Mouse (Mus musculus) R1 (cell line): Measurements from ENCODE around the gene Grid2.
A peak's percentile ranks its signal among the peaks of the same experiment; 100 is the strongest.

Source experiments
- DNase-seq: peaks from one replicate; pipeline ENCODE4 v3.0.0-alpha.2; 2018; ENCODE audit warnings: low read depth, low spot score

Gene Grid2

GRCm38 (mm10) chr6:63255826-63256555, at the start of gene Grid2:
TSS of gene Grid2 (plus strand) at chr6:63255876.
- peak; percentile 65 for DNase-seq

DNA sequence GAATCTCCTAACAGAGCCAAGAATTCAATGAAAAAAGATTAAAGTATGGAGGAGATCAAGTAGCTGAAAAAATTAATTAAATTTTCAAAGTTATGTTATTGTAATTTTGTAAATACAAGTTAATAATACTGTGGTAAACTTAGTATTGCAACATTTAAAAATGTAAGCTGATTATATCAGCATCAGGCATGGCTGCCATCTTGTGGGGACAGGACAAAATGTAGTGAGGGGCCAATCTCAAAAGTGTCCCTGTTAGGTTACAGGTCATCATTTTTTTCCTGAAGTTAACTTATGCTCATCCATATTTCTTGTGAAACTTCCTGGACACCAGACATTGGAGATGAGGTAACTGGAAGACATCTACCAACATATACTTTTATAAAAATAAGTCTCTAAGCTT, 4.9 kb upstream of the Grid2 start:
- DNase-seq = no peak

DNA sequence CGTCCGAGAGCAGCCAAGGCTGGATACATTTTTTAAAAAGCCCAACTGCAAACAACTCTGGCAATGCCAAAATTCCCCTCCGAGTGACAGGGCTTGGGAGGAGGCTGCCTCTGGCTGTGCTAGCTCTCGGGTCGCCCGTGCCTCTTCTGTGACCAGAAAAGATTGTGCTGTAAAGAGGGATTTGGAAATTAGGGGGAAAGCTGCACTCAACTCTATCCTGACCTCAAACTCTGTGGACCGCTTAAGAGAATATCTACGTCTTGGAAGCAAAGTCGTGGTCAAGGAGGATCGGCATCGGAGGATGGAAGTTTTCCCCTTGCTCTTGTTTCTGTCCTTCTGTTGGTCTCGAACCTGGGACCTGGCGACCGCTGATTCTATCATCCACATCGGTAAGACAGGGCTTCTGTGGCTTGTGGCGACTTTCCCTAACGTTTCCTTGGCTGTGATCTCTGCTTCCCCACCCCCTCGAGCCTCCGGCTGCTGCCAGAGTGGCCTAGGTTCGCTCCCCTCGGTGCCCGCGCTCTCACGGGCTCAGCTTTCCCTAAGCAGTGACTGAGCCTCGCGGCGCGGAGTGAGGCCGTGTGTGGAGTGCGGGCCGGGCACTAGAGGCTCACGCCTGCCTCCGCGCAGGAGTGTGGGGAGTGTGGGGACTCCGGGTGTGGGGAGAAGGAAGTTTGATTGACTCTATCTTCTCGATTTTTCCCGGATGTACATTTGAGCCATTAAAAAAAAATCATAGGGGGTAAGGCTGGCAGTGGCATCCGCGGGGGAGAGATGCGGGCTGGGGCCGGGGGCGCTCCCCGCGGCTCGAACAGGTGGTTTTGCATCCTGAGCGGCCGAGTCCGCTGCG, 1.1 kb downstream of the Grid2 start:
- peak; percentile 54 for DNase-seq

DNA sequence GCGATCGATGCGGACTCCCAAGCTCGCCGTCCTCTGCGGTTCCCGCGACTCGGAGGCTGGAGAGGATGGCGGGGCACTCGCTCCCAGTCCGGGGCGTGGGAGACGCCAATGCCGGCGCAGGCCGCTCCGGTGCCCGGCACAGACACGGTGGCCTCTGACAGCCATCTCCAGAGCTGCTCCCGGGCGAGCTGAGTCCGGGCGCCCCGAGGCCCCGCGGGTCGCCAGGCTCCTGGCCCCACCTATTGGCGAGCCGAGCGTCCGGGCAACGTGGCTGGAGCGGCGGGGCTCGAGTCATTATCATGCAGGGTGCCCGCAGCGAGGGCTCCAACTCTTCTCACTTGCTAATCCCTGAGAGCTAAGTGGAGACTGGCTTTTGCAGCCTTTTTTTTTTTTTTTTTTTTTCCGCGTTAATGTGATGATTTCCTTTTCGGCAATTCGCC, 1.8 kb downstream of the Grid2 start:
- DNase-seq = peak; percentile 67

- DNase-seq = peak; percentile 3
These were observed 2.2 kb downstream of the Grid2 start for GRCm38 (mm10) chr6:63257876-63258275.

- DNase-seq = no peak
These were observed 4.1 kb downstream of the Grid2 start for GRCm38 (mm10) chr6:63259764-63260163.

DNA sequence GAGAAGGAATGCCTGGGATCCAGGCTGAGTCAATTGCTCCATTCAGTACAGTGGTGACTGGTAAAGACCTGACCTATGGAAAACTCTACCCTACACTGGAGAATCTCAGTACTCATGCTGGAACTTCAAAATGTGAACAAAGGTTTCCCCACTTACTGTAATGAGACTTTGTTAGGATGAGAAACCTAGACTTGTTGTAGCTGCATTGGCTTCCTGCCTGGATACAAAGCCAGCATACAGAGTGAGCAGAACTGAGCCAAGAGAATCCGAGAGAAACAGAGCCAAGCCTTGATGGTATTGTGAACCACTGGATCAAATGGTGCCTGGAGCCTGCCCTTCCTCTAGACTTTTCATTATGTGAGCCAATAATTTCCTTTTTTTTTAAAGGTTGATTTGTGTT, 28.7 kb downstream of the Grid2 start:
- DNase-seq = no peak

DNA sequence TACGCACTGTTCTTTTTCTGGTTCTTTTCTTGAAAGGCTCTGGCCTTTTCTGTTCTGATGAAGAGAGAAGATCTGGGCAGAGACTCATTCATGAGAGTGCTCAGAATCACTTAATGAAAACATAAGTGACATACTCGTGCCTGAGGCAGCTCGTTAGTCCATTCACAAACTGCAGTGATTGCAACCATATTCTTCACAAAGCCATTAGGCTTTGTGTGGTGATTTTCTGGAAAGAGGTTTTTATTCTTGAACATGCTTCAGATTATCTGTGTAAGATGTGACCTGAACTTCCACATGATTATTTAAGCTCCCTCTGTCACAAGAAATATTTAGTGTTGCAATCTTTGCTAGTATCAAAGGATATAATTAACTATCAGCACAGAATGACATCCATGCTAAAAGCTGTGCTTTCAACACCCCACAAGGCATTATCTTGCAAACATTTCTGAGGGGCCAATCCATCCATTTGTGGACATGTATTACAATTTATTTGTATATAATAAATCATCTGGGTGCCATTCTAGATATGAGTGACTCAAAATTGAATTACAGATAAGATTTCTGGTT, 86.8 kb downstream of the Grid2 start:
- no peak for DNase-seq

DNA sequence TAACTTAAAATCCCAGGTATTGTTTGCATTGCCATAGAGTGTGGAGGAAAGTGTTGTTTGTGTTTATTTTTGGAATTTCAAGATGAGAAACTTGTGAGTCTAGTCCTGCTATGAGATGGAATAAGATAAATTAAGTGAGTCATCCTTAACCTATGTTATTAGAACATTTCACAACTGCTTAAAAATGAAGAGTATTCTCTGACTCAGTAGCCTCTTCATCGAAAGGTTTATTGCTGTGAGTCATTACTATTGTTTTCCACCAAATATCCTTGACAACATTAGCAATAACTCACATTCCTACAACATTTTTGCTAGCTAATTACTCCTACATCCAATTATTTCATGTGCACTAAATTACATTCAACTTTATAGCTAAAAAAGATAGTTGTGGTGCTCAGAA, 91.3 kb downstream of the Grid2 start:
- no peak for DNase-seq

DNA sequence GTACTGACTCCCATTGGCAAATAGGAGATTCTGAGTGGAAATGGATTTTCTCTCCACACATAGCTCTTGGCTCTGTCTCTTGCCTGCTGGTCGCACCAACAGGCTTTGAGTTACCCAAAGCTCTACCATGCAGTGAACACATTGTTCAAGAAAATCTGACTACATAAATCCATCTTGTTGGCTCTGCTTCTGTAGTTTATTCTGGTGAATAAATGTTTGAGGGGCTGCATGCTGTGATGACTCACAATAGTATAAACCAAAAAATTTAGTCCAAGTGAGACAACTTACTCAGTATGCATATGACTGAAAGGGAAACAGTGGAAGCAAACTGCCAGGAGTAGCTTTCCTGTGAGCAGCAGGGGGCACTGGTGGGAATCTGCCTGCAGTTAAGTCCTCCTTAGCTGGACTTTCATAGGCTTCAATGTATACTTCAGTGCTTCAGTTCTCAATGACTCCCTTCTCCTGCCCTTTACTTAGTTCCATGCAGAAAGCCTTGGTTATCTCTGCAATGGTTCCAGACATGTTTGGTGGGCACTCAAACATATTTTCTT, 125.5 kb downstream of the Grid2 start:
- DNase-seq = peak; percentile 20

DNA sequence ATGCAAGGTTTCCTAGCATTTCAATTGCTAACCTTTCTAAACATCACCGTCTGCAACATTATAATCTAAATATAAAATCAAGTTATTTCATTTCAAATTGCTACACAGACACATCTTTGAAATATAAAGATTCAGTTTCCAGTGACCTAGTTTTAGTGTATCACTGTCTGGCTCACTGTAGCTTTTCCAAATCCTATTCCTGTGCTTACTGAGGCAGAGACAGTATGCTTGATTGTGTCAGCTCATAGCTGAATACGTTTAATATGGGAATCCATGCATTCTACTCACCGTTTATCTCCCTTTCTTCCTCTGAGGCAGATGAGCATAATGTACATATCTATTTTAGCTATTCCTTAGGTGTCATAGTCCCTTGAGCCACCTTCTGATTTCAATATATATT, 146.0 kb downstream of the Grid2 start:
- DNase-seq = no peak

DNA sequence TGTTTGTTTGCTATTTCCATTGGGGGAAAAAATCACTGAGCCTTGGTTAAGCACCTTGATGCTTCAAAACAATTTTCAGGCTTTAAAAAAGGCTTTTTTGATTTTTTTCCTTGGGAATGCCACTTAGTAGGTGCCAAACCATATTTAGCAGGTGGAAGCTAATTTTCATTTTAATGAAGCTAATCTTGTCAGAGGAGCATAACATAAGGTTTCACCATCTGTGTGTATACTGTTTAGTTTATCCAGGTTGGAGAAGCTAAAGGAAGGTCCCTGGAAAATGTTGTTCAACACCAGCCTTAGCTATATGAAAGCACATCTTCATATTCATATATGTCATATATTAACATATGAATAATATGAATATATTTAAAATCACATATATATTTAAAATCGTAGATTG, 161.9 kb downstream of the Grid2 start:
- DNase-seq = no peak

DNA sequence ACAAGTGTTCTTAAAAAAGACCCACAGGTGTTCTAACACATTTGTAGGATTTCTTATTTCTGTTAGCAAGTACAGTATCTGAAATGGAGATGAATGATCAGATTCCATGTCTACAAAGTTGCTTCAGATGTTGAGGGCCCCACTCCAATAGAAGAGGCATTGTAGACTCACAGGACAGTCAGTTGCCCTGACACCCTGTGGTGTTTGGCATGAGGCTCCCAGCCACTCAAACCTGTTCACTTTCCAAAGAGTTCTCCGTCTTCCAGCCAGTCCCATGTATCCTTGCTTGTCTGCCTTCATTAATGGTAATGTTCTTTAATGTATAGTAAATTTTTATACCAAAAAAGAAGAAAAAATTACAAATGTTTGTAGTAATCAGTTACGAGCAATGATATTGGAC, 177.1 kb downstream of the Grid2 start:
- DNase-seq = no peak

DNA sequence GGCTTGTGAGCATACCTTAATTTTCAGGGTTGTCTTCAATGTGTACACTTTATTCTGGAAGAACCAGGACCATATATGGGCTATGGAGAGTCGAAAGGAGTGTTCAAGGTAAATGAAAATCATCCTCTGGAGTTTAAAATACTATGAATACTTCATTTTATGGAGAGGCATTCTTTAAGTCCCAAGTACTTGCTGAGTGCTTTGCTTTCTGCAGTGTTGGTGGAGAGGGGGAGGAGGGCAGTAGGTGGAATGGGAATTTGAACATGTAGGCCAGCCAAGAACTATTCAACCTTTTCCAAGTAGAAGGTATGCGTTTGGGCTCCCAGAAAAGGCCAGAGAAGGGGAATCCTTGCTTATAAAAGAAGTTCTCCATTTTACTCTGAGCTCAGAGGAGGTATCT, 192.5 kb downstream of the Grid2 start:
- DNase-seq = no peak

- DNase-seq = no peak
These were observed 226.5 kb downstream of the Grid2 start for GRCm38 (mm10) chr6:63482141-63482540.

DNA sequence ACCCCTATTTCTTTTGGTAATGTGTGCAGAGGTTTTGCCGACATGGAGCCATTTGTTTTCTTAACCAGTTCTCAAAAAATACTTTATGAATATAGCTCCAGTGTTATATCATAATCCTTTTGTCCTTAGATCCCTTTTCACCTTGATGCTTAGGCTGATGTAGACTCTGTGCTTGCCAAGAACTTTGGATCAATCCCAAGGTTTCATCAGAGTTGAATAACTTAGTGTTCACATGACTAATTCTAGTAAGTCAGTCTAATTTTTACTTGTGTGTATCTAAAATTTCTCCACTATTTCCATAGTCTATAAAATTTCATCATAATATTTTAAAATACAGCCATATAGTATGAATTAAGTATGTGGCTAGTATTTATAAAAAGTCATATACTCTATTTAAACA, 259.3 kb downstream of the Grid2 start:
- no peak for DNase-seq

GRCm38 (mm10) chr6:63515957-63516356, 260.3 kb downstream of the Grid2 start:
- DNase-seq = no peak

DNA sequence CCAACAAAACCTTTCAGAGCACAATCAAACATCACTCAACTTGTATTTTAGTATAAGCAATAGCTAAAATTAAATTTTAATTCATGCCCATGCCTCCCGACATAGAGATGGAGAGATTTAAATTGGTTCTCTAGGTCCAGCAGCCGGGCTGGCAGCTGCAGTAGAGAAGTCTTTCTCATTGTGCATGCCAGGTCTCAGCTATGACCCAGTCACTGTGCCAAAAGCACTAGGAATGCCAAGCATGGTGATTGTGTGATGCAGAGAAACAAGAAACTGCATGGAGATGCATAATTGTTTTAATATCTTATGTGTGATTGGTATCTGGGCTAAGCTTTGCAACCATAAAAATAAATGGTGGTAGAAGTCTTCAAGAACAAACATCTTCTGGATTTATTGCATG, 276.1 kb downstream of the Grid2 start:
- DNase-seq = no peak

- no peak for DNase-seq
These were observed 277.2 kb downstream of the Grid2 start for GRCm38 (mm10) chr6:63532901-63533300.

DNA sequence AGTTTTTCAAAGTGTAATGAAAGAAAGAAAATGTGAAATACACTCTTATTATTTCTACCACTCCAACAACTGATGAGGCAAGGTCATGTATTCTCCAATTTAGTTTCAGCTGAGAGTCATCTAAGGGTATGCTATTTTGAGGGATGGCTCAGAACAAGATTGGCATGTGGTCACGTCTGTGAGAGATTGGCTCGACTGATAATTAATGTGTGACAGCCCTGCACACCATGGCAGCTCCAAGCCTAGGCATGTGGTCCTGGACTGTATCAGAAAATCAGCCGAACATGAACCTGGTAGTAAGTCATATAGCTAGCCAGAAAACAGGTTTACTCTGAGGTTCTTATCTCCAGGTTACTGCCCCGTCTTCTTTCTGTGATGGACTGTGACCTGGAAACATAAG, 292.1 kb downstream of the Grid2 start:
- DNase-seq = no peak

DNA sequence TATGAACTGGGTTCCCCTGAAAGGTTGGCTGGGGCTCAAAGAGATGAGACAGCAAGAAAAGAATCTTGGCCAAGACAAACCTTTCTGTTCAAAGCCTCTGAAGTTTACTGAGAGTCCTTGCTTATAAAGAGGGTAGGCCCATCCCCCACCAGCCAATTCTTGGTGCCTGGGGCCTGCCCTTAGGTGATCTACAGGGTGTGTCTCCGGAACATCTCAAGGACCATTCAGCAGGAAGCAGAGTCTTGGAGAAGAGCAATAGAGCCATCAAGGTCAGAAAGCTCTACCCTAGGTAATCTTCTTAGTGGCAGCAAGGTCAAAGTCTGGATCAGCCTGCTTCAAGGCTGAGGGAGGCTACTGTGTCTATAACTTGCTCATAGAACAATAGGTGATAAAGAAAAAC, 313.1 kb downstream of the Grid2 start:
- DNase-seq = peak; percentile 40

- no peak for DNase-seq
These were observed 335.0 kb downstream of the Grid2 start for GRCm38 (mm10) chr6:63590681-63591080.
